Mouse (Mus musculus) forebrain, embryonic 15.5 days (tissue): Measurements from ENCODE around the gene Depdc5. TPM values are rescaled to one million over a fixed set of nuclear protein-coding genes. Genes with fewer than 3 reads are reported as not detected.
"Not testable (repeated sequence)": the region's sequence is repeated elsewhere in the genome, so short reads cannot be mapped to it uniquely, and the experiment has no call there.

Experiments used
- ATAC-seq: fragments of 200-750 bp; cut with Nextera tagmentation; replicated peaks from 2 replicates; pipeline ENCODE4 v1.8.0; 2017; ENCODE audit warnings: mild to moderate bottlenecking, moderate TSS enrichment, moderate library complexity
- H3K27ac ChIP-seq: fragments of 300-500 bp; sonication (generic); replicated peaks from 2 replicates; pipeline ENCODE4 v1.5.1; 2015; ENCODE audit warnings: mild to moderate bottlenecking, inconsistent platforms
- H3K27me3 ChIP-seq: fragments of 300-500 bp; sonication (generic); 2 replicates; pipeline ENCODE4 v1.6.1; 2015; ENCODE audit warnings: inconsistent platforms
- H3K36me3 ChIP-seq: fragments of 300-500 bp; sonication (generic); 2 replicates; pipeline ENCODE4 v1.6.1; 2015; ENCODE audit warnings: mild to moderate bottlenecking, inconsistent platforms
- H3K4me1 ChIP-seq: fragments of 300-500 bp; sonication (generic); 2 replicates; pipeline ENCODE4 v1.6.1; 2015; ENCODE audit warnings: inconsistent platforms
- H3K4me2 ChIP-seq: fragments of 300-500 bp; sonication (generic); replicated peaks from 2 replicates; pipeline ENCODE4 v1.6.1; 2015; ENCODE audit warnings: mild to moderate bottlenecking, inconsistent platforms
- H3K4me3 ChIP-seq: fragments of 300-500 bp; sonication (generic); 2 replicates; pipeline ENCODE4 v1.5.1; 2015; ENCODE audit warnings: mild to moderate bottlenecking, inconsistent platforms
- H3K9ac ChIP-seq: fragments of 300-500 bp; sonication (generic); replicated peaks from 2 replicates; pipeline ENCODE4 v1.6.1; 2015; ENCODE audit warnings: mild to moderate bottlenecking, inconsistent platforms
- H3K9me3 ChIP-seq: fragments of 300-500 bp; sonication (generic); 2 replicates; pipeline ENCODE4 v1.6.1; 2016; ENCODE audit warnings: inconsistent platforms
- WGBS: fragments of 180-500 bp; shearing (Covaris S2); methylation state at CpG from one replicate; pipeline ENCODE4 v1.1.7; 2015; ENCODE audit warnings: mixed read lengths; 5-methylcytosine and 5-hydroxymethylcytosine counted together
- polyA plus RNA-seq: library from polyadenylated mRNA; unstranded; fragments of >200 nt; fragmentation: Nextera tagmentation; extraction: Ambion mirVana; gene quantifications from 2 replicates; pipeline ENCODE4 v1.2.1, GENCODE M21; 2015

Gene Depdc5
- polyA plus RNA-seq, 1 experiment from 2014 or later: 35.6 TPM

GRCm38 (mm10) chr5:32853731-32854507 lies 9.6 kb upstream of the Depdc5 start, which contains the start of gene Prr14l:
Gene Prr14l, minus strand, starts transcription at chr5:32854256.
- peak; percentile 94 for ATAC-seq
- peak within 1 kb of the TSS; percentile 62 for H3K4me2 ChIP-seq

GRCm38 (mm10) chr5:32854818-32855217 lies 8.7 kb upstream of the Depdc5 start:
- Histone ChIP-seq H3K4me2 (no peak overlapping the region), H3K9me3 (no peaks in the 10 kb centered on the region), H3K9ac (no peak overlapping the region), H3K27ac (peak overlapping the region; percentile 72), H3K4me1 (peaks cover 38% of the 10 kb centered on the region), H3K36me3 (peaks cover 8% of the 10 kb centered on the region), H3K4me3 (no peak overlapping the region), H3K27me3 (no peaks in the 10 kb centered on the region)
- no peak for ATAC-seq
- WGBS: 88% methylated on average over 4 of the region's 4 CpGs

More at GRCm38 (mm10) chr5:32853731-32854507, 9.6 kb upstream of the Depdc5 start, which contains the start of gene Prr14l:
- H3K4me1 ChIP-seq: peaks cover 38% of the 10 kb centered on the region
- H3K9me3 ChIP-seq: no peaks in the 10 kb centered on the region
- WGBS: under 1% methylated on average over 50 of the region's 51 CpGs
- peak within 1 kb of the TSS; percentile 85 for H3K27ac ChIP-seq
- H3K9ac ChIP-seq: peak within 1 kb of the TSS; percentile 94
- peak within 1 kb of the TSS; percentile 91 for H3K4me3 ChIP-seq
- H3K36me3 ChIP-seq: peaks cover 12% of the 10 kb centered on the region
- H3K27me3 ChIP-seq: no peaks in the 10 kb centered on the region

- not testable (repeated sequence) for H3K4me3 ChIP-seq, H3K27ac ChIP-seq, H3K9me3 ChIP-seq, H3K27me3 ChIP-seq, ATAC-seq, H3K4me2 ChIP-seq, H3K36me3 ChIP-seq, H3K9ac ChIP-seq
- H3K4me1 ChIP-seq: peaks cover 38% of the 10 kb centered on the region
- 93% methylated on average over 3 of the region's 3 CpGs for WGBS
Measured at GRCm38 (mm10) chr5:32855274-32855673, 8.2 kb upstream of the Depdc5 start.

- H3K4me1 ChIP-seq: peaks cover 17% of the 10 kb centered on the region
- H3K4me2 ChIP-seq: peak overlapping the region; percentile 45
- no peaks in the 10 kb centered on the region for H3K9me3 ChIP-seq
- H3K9ac ChIP-seq: peak overlapping the region; percentile 44
- no peaks in the 10 kb centered on the region for H3K27me3 ChIP-seq
- peak overlapping the region; percentile 45 for H3K4me3 ChIP-seq
- peak overlapping the region; percentile 67 for H3K27ac ChIP-seq
- 4% methylated on average over 6 of the region's 6 CpGs for WGBS
- no peaks in the 10 kb centered on the region for H3K36me3 ChIP-seq
- no peak; the same call in 1 of the 2 replicates for ATAC-seq
Measured at GRCm38 (mm10) chr5:32857781-32858220, 5.7 kb upstream of the Depdc5 start.

- Histone ChIP-seq H3K27me3 (no peaks in the 10 kb centered on the region), H3K4me1 (peaks cover 19% of the 10 kb centered on the region), H3K9ac (no peak overlapping the region), H3K36me3 (0 out of 2 replicates have a peak, but pooled peaks cover 2% of the 10 kb centered on the region), H3K9me3 (no peaks in the 10 kb centered on the region), H3K27ac (no peak overlapping the region), H3K4me3 (no peak overlapping the region), H3K4me2 (no peak overlapping the region)
- no peak for ATAC-seq
- WGBS: 94% methylated on average over 1 of the region's 1 CpGs
Measured at GRCm38 (mm10) chr5:32861082-32861481, 2.4 kb upstream of the Depdc5 start.

- no peak overlapping the region for H3K9ac ChIP-seq
Measured at GRCm38 (mm10) chr5:32862469-32863132, 900 bp upstream of the Depdc5 start.

GRCm38 (mm10) chr5:32869389-32870024 lies 6.0 kb downstream of the Depdc5 start:
- 95% methylated on average over 5 of the region's 5 CpGs for WGBS
- Histone ChIP-seq H3K27ac (no peak overlapping the region), H3K9me3 (no peaks in the 10 kb centered on the region), H3K36me3 (peaks cover 48% of the 10 kb centered on the region), H3K4me3 (no peak overlapping the region), H3K27me3 (no peaks in the 10 kb centered on the region), H3K9ac (no peak overlapping the region), H3K4me1 (peaks cover 9% of the 10 kb centered on the region), H3K4me2 (no peak overlapping the region)
- no peak for ATAC-seq

More at GRCm38 (mm10) chr5:32862469-32863132, 900 bp upstream of the Depdc5 start:
- Histone ChIP-seq H3K36me3 (peaks cover 5% of the 10 kb centered on the region; the same call in 1 of the 2 replicates), H3K4me1 (peaks cover 15% of the 10 kb centered on the region), H3K27me3 (no peaks in the 10 kb centered on the region), H3K27ac (no peak overlapping the region), H3K9me3 (no peaks in the 10 kb centered on the region), H3K4me3 (no peak overlapping the region), H3K4me2 (no peak overlapping the region)
- 67% methylated on average over 6 of the region's 6 CpGs for WGBS
- no peak for ATAC-seq

- H3K27ac ChIP-seq: no peak overlapping the region
- WGBS: 97% methylated on average over 5 of the region's 5 CpGs
- peaks cover 61% of the 10 kb centered on the region for H3K36me3 ChIP-seq
- no peak overlapping the region for H3K4me2 ChIP-seq
- no peaks in the 10 kb centered on the region for H3K4me1 ChIP-seq
- ATAC-seq: no peak
- no peak overlapping the region for H3K9ac ChIP-seq
- no peaks in the 10 kb centered on the region for H3K9me3 ChIP-seq
- H3K4me3 ChIP-seq: no peak overlapping the region
- H3K27me3 ChIP-seq: no peaks in the 10 kb centered on the region
Measured at GRCm38 (mm10) chr5:32872346-32872745, 8.8 kb downstream of the Depdc5 start.

- H3K4me1 ChIP-seq: no peaks in the 10 kb centered on the region
- peaks cover 62% of the 10 kb centered on the region for H3K36me3 ChIP-seq
Measured at GRCm38 (mm10) chr5:32886739-32887138, 23.2 kb downstream of the Depdc5 start.

GRCm38 (mm10) chr5:32907496-32907895 lies 44.0 kb downstream of the Depdc5 start:
- H3K4me1 ChIP-seq: no peaks in the 10 kb centered on the region
- H3K4me3 ChIP-seq: no peak overlapping the region
- H3K27me3 ChIP-seq: no peaks in the 10 kb centered on the region
- H3K36me3 ChIP-seq: peaks cover 62% of the 10 kb centered on the region
- H3K27ac ChIP-seq: no peak overlapping the region
- no peak for ATAC-seq
- H3K9me3 ChIP-seq: no peaks in the 10 kb centered on the region
- no peak overlapping the region for H3K9ac ChIP-seq
- 33% methylated on average over 1 of the region's 1 CpGs for WGBS
- no peak overlapping the region for H3K4me2 ChIP-seq

More at GRCm38 (mm10) chr5:32886739-32887138, 23.2 kb downstream of the Depdc5 start:
- 70% methylated on average over 3 of the region's 3 CpGs for WGBS
- Histone ChIP-seq H3K4me3 (no peak overlapping the region), H3K27ac (no peak overlapping the region), H3K27me3 (no peaks in the 10 kb centered on the region), H3K9ac (no peak overlapping the region), H3K4me2 (no peak overlapping the region), H3K9me3 (no peaks in the 10 kb centered on the region)
- ATAC-seq: no peak

GRCm38 (mm10) chr5:32914071-32914470 lies 50.6 kb downstream of the Depdc5 start:
- no peak for ATAC-seq
- no peak overlapping the region for H3K9ac ChIP-seq
- no peaks in the 10 kb centered on the region for H3K9me3 ChIP-seq
- 72% methylated on average over 3 of the region's 3 CpGs for WGBS
- H3K27ac ChIP-seq: no peak overlapping the region
- H3K4me2 ChIP-seq: no peak overlapping the region
- no peaks in the 10 kb centered on the region for H3K4me1 ChIP-seq
- H3K4me3 ChIP-seq: no peak overlapping the region
- H3K27me3 ChIP-seq: no peaks in the 10 kb centered on the region
- H3K36me3 ChIP-seq: peaks cover 52% of the 10 kb centered on the region

GRCm38 (mm10) chr5:32919281-32919680 lies 55.8 kb downstream of the Depdc5 start:
- not testable (repeated sequence) for H3K27ac ChIP-seq, ATAC-seq, H3K4me2 ChIP-seq, H3K27me3 ChIP-seq, H3K9ac ChIP-seq, H3K4me1 ChIP-seq, H3K4me3 ChIP-seq, H3K9me3 ChIP-seq
- H3K36me3 ChIP-seq: peaks cover 42% of the 10 kb centered on the region
- WGBS: 91% methylated on average over 2 of the region's 2 CpGs
